Mouse (Mus musculus) C2C12 (cell line): ENCODE measurements around the gene Fcgrt.

Experiments used
- CEBPB ChIP-seq: IDR thresholded peaks from one replicate; pipeline ENCODE4 v1.6.1; 2011; ENCODE audit warnings: low read depth, mild to moderate bottlenecking, control low read depth, moderate library complexity
- CTCF ChIP-seq: IDR thresholded peaks from one replicate; pipeline ENCODE4 v1.5.1; 2011; ENCODE audit not compliant: control insufficient read depth, insufficient read depth, insufficient read length
- FOSL1 ChIP-seq: IDR thresholded peaks from one replicate; pipeline ENCODE4 v1.8.0; 2011; ENCODE audit warnings: mild to moderate bottlenecking, low read length; ENCODE audit not compliant: poor library complexity, insufficient read depth, severe bottlenecking
- MAX ChIP-seq: IDR thresholded peaks from one replicate; pipeline ENCODE4 v1.6.1; 2011; ENCODE audit warnings: mild to moderate bottlenecking, control low read depth
- MYOD1 ChIP-seq: IDR thresholded peaks from one replicate; pipeline ENCODE4 v1.6.1; 2011; ENCODE audit warnings: low read depth; ENCODE audit not compliant: control insufficient read depth, insufficient read length
- MYOG ChIP-seq: IDR thresholded peaks from one replicate; pipeline ENCODE4 v1.6.1; 2011; ENCODE audit not compliant: control insufficient read depth, insufficient read length; ENCODE audit errors: extremely low read depth
- USF1 ChIP-seq: IDR thresholded peaks from one replicate; pipeline ENCODE4 v1.6.1; 2011; ENCODE audit warnings: low read depth, mild to moderate bottlenecking, control low read depth, moderate library complexity

DNA sequence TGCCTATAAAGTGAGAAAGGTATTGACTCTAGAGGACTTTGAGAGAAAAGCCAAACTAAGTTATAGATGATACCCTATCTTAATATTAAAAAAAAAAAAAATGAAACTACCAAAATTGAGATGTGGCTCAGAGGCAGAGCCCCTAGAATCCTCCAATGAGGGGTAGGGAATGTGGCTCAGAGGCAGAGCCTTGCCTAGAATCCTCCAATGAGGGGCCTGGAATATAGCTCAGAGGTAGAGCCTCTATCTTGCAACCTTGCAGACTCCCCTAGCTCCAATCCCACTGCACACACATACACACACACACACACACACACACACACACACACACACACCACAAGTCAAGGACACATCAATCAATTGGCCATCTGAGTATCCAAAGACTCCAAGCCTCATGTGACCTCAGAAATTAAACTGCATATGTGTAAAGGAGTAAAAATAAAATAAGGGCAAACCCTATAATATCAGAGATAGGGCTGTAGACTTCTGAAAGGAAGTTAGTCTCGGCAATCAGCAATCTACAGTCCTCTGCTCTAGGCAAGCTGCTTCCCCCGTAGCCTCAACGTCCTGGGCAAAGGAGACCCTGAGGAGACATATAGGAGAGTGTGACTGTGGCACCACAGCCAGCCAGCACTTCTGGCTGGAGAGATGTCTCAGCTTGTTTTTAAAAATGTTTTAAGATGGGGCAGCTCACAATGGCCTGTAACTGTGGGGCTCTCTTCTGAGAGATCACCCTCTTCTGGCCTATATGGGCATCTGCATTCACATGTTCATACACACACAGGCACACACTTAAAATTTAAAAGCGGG is 36.3 kb downstream of the Fcgrt start:
- TF ChIP-seq CTCF = no peak
- no peak for TF ChIP-seq USF1
- TF ChIP-seq MAX = no peak
- TF ChIP-seq MYOD1 = no peak
- TF ChIP-seq CEBPB = no peak
- TF ChIP-seq FOSL1 = no peak
- TF ChIP-seq MYOG = no peak
